Mouse (Mus musculus) v-Abl transformed pro-B cells (cell line): ENCODE results near the gene Tpgs1.

Source experiments
- in situ Hi-C, 2 experiments: fragments of 400-800 bp; cut with MboI; formaldehyde crosslinking; loops; one replicate each; pipeline ENCODE4 v1.15.1; 2025; ENCODE audit not compliant: unreplicated experiment in 2 of 2

Gene Tpgs1

DNA sequence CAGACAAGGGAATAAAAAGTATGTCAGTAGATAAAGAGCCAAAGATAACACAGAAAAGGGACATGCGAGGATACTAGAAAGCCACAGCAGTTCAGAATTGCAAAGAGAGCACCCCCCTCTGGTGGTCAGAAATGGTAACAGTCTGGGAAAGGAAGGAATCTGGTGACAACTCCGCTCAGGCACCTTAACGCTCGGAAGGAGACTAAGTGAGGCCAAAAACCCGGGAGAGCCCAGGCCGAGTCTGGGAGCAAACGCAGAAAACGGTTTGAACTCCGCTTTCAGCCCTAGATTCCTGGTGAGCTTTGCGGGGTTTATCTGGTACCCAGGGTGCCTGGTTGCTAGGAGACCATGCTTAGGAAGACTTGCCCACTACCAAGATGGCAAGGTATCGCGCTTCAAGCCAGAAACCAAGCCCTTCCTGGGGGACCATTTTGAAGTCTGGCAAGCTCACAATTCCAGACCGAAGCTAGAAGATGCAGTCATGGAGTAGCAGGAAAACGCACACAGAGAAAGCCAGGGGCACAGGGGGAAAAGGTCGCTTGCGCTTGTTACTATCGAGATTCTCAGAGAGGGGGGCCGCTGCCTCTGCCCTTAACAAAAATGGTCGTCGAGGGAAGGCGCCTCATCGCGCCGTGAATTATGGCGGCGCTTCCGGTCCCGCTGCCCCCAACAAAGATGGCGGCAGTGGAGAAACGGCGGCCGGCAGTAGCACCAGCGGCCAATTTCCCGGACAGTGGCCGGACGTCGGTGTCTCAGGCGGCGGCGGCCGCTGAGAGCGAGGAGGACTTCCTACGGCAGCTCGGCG, at the start of gene Tpgs1:
Tpgs1 (plus strand) TSS at position 599 of the 805 bp plus-strand sequence.
- in situ Hi-C loops, result no loop called here

DNA sequence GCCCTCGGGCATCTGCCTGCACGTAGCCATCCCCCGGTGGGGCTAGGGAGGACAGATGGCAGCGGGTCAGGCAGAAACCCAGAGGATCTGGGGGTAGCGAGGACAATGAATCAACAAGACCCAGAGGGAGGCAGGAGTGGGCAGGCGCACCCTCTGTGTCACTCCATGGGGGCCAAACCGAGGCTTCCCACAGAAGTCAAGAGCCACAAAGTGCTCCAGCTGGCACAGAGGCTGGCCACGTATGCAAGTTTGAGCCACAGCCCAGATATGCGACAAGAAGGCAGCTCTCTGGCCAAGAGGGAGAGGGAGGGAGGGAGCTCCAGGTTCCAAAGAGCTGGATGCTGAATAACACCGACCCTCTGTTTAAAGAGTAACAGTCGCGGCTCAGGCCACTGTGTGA, 45.2 kb upstream of the Tpgs1 start:
- in situ Hi-C loops, result no loop called here

DNA sequence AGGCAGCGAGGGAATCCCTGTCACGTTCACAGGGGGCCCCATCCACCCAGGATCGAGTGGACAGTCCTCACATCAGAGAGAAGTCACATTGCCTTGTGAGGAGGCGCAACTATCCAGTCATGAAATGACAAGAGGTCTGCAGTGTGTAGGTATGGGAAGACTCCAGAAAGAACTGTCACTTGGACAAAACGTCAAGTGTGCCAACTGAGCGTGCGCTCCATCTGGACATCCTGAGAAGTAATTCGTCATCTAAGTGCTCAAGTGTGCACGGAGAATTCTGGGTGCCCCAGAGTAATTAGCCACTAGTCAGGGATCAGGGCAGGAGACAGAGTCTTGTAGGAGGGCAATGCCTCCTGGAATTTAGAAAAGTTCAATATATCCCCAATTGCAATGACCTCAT, 43.8 kb upstream of the Tpgs1 start:
- in situ Hi-C loops, result loop anchor here in 1 of 2 experiments (25.0 kb wide), 1 partner anchor 863 kb away; the partner anchor contains the start of gene Ccdc105

- in situ Hi-C loops, result loop anchor here in 1 of 2 experiments (25.0 kb wide), 1 partner anchor 864 kb away; the partner anchor contains the start of gene Ccdc105
Observed at GRCm38 (mm10) chr10:79626156-79626555, 43.0 kb upstream of the Tpgs1 start.

DNA sequence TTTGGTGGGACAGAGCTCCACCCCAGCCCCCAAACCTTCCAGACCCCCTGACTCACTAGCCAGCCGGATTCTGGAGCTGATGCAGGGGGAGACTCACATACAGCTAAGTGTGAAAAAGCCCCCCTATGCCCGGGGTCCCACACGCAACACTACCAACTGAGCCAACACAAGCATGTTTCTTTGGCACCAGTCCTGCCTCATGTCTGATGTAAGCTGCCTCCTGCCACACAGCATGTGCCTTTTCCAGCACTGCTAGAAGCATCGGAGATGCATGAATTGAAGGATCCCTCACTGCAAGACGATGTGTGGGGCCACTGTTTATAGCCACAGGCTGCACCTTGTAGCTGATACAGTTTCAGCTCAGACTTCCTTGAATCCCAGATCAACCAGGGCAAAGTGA, 40.8 kb upstream of the Tpgs1 start:
- in situ Hi-C loops, result loop anchor here in 1 of 2 experiments (25.0 kb wide), 1 partner anchor 866 kb away; the partner anchor contains the start of gene Ccdc105

GRCm38 (mm10) chr10:79631432-79631831, 37.7 kb upstream of the Tpgs1 start:
- in situ Hi-C loops, result loop anchor here in 1 of 2 experiments (25.0 kb wide), 1 partner anchor 869 kb away; the partner anchor contains the start of gene Ccdc105

DNA sequence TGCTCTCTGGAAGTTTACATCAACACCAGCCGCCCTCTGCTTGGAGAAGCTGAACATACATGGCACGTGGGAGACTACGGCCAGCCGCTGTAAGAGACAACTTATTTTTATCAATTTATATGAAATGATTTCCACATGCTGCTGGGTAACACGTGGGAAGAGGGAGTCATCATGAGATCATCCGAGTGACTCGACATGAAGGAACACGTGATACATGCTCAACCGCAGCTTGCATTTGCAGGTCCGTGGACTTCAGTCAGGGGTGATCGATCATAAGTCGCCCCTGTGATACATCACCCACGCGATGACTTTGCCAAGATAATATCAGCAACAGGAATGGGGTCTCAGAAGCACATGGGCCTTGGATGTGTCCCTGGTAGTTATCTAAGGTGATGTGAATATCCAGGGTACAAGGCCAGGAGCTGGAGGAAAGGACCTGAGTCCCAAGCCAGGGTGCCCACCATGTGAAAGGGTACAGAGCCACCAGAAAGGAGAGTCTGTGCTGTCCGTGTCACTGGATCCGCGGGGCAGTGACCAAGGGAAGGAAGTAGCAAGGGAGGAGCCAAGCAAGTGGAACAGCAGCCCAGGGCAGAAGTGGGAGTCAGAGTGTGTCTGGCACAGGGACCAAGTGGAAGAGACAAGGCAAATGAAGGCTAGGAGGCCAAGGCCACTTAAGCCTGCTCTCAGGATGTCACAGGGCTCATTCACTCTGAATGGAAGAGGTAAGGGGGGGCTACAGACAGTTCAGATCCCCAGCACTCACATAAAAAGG, 36.0 kb upstream of the Tpgs1 start:
- in situ Hi-C loops, result loop anchor here in 1 of 2 experiments (25.0 kb wide), 1 partner anchor 871 kb away; the partner anchor contains the start of gene Ccdc105

DNA sequence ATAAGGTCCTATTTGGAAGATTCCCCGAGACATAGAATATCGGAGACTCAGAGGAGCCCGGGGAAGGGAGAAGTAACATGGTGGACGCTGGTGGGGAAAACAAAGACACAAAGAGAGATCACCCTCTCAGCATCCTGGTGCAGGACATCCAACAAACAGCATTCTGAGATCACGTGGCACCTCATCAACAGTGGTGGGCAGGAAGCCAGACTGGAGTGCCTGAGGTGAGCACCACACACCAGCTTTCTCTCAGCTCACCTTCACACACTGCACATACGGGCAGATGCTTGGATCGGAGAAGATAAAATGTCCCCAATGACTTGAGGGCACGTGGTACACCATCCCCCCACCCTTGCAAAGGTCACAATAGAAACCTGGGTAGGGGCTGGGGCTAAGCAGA, 32.9 kb upstream of the Tpgs1 start:
- in situ Hi-C loops, result loop anchor here in 1 of 2 experiments (25.0 kb wide), 1 partner anchor 874 kb away; the partner anchor contains the start of gene Ccdc105

GRCm38 (mm10) chr10:79637128-79638110, 31.8 kb upstream of the Tpgs1 start, which contains the start of gene Shc2:
TSS of gene Shc2 (minus strand) at chr10:79637918.
- in situ Hi-C loops, result loop anchor here in 1 of 2 experiments (25.0 kb wide), 1 partner anchor 875 kb away; the partner anchor contains the start of gene Ccdc105

GRCm38 (mm10) chr10:79638486-79639204, 30.5 kb upstream of the Tpgs1 start:
- in situ Hi-C loops, result loop anchor here in 1 of 2 experiments (25.0 kb wide), 1 partner anchor 876 kb away; the partner anchor contains the start of gene Ccdc105

- in situ Hi-C loops, result loop anchor here (10.0 to 25.0 kb wide), 2 partner anchors 883 to 891 kb away; partner anchors contain the start of gene Ccdc105 (in 2 of the 2)
Observed at GRCm38 (mm10) chr10:79645711-79646110, 23.5 kb upstream of the Tpgs1 start, which contains the start of gene Odf3l2. TSS of gene Odf3l2 (minus strand) at chr10:79645738.

DNA sequence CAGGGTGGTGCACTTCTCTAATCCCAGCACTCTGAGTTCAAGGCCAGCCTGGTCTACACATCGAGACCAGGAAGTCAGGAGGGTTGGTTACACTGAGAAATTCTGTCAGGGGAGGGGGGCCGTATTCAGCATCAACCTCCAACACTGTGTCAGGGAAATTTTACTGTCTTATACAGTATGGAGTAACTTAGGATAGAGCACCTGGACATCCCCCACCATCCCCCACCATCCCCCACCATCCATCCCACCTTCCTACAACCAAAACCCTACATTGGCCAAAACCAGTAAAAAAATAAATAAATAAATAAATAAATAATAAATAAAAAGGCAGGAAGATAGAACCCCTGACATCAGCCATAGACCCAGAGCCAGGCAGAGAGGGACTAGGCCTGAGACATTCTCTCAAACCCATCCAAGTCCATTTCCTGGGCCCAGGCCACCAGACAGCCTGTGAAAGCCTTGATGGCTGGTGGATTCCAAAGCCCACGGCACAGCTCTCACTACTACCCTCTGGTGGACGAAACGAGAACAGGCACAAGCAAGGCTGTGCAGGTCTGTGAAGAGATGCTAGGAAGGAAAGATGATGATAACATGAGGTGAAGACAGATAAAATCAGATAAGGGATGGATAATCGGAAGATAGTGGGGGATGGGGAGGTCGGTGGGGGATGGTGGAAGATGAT, 20.0 kb upstream of the Tpgs1 start:
- in situ Hi-C loops, result loop anchor here (10.0 to 25.0 kb wide), 2 partner anchors 887 to 894 kb away; partner anchors contain the start of gene Ccdc105 (in 2 of the 2)

GRCm38 (mm10) chr10:79652789-79653188, 16.4 kb upstream of the Tpgs1 start:
- in situ Hi-C loops, result loop anchor here (5.0 to 10.0 kb wide), 2 partner anchors 70 to 398 kb away; no protein-coding TSS in a partner anchor

DNA sequence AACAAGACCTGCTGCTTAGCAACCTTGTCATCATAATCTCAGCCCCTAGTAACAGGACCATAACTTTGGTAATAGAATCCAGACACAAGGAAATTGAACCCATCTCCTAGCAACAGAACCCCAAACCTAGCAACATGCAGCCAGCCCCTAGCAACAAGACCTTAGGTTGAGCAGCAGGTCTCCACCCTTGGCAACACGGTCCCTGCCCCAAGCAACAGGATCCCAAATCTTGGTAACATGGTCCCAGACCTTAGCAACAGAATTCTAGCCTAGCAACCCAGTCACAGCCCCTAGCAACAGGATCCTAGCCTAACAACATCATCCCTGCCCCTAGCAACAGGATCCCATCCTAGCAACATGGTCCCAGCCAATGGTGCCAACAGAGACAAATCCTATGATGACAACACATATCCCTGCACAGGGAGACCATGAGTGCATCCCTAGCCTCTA, 14.2 kb upstream of the Tpgs1 start:
- in situ Hi-C loops, result loop anchor here (5.0 to 10.0 kb wide), 3 partner anchors 53 to 400 kb away; no protein-coding TSS in a partner anchor

DNA sequence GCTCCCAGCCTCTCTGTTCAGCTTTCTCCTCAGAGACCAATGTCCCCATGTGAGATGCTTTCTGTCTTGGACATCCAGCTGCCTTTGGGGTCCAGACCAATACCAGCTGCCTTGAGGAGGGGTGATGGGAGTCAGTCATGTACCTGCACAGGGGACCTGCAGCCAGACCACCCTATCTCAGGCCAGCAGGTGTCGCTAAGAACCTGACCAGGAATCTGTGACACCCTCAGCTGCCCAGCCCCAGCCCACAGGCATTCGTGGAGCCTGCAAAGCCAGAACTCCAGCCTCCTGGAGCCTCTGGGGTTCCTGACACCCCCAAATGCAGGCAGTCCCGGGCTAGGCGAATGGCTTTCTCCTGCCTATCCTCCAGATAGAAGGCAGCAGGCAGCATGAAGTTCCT, 10.3 kb upstream of the Tpgs1 start:
- in situ Hi-C loops, result loop anchor here in 1 of 2 experiments (5.0 to 10.0 kb wide), 2 partner anchors 57 to 404 kb away; no protein-coding TSS in a partner anchor

DNA sequence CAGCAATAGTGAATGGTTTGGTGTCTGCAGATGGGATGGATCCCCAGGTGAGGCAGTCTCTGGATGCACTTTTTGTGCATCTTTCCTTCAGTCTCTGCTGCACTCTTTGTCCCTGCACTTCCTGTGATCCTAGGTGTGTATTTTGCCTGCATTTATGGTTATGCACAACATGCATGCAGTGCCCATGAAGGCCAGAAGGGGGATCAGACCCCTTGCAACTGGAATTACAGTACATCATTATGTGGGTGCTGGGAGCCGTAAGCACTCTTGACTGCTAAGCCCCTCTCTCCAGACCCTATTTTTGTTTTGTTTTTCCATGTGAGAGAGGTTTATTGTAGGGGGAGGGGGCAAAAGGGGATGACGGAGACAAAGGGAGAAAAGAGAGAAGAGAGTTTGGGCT, 8.9 kb upstream of the Tpgs1 start:
- in situ Hi-C loops, result no loop called here

- in situ Hi-C loops, result no loop called here
Observed at GRCm38 (mm10) chr10:79661861-79662260, 7.3 kb upstream of the Tpgs1 start.
